ENCODE assay signal across 11 mouse cellular contexts in the genomic region with DNA sequence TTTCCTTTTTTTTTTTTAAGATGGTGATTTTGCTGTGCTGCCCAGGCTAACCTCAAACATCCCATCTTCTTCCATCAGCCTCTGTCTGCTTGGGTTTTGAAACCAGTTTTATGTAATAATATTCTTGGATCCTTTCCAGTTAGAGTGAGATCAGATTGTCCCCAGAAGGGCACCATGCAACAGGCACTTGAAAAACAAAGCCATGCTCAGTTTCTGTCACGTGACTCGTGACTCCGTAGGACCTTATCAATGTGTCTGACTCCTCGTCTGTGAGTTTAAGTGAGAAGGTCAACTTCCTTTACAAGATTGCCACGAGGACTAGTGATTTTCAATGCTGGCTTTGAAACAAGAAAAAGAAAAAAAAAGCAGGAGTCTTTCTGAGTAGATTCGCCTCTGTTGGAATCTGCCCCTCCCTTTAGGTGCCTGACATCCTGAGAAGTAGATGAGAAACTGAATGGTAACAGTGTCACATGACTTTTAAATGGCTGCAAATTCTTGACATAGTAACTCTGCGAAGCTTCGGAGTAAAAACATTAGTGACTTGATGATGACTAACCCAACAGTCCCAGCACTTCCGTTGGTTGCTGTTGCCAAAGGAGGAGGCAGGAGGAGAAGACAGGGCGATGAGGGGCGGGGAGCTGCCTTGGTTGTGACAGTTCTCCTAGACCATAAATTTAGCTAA. TPM values are rescaled to one million over a fixed set of nuclear protein-coding genes. Genes with fewer than 3 reads are reported as not detected.
DNase-seq lines count a peak whose midpoint lies in the region; ATAC-seq and TF ChIP-seq lines count a peak whose summit lies in the region.
"Had no signal": no experiment of that assay in that cellular context is flagged by ENCODE, and none has a peak within 500 bp of the region (broad histone marks: within the 10 kb centered on the region; RNA-seq: fewer than 3 reads in every experiment).

No protein-coding gene starts in this region.

- H3K36me3 ChIP-seq in liver, embryonic 14.5 days (replicated peaks; ENCODE audit: control insufficient read depth, insufficient read depth, low read depth) = no peaks in the 10 kb centered on the region
- H3K36me3 ChIP-seq in stomach, postnatal 0 days (ENCODE audit: control insufficient read depth, insufficient read depth, low read length) = no peaks in the 10 kb centered on the region
- H3K36me3 ChIP-seq: limb, embryonic 10.5 days had no signal

- TF ChIP-seq CTCF in lung, adult 2 months (IDR thresholded peaks at IDR 0.05; ENCODE audit: insufficient read depth, low read length) = no peak
- TF ChIP-seq CTCF in liver, embryonic 14.5 days (IDR thresholded peaks at IDR 0.05; ENCODE audit: low read depth) = no peak
- TF ChIP-seq CTCF in stomach, postnatal 0 days (IDR thresholded peaks at IDR 0.05; ENCODE audit: low read depth) = no peak

- peak overlapping the region; percentile 35 for H3K4me2 ChIP-seq in liver, embryonic 14.5 days (ENCODE audit: low read depth)
- no peak overlapping the region for H3K4me2 ChIP-seq in stomach, postnatal 0 days (replicated peaks; ENCODE audit: low read depth)
- H3K4me2 ChIP-seq: hindbrain, embryonic 14.5 days had no signal

- 44% methylated on average over 11 of the region's 11 CpGs for WGBS in lung, adult 2 months
- 38% methylated on average over 11 of the region's 11 CpGs for WGBS in liver, embryonic 14.5 days (ENCODE audit: insufficient replicate concordance)
- 59% methylated on average over 11 of the region's 11 CpGs for WGBS in stomach, postnatal 0 days

- H3K9me3 ChIP-seq in liver, embryonic 14.5 days (ENCODE audit: control insufficient read depth, low read length) = no peaks in the 10 kb centered on the region
- no peaks in the 10 kb centered on the region for H3K9me3 ChIP-seq in stomach, postnatal 0 days (ENCODE audit: control insufficient read depth, low read length)
- H3K9me3 ChIP-seq: limb, embryonic 10.5 days had no signal

- no peak for TF ChIP-seq POLR2A in lung, adult 2 months (IDR thresholded peaks at IDR 0.05; ENCODE audit: borderline replicate concordance, extremely low read depth, low read depth, low read length)

- TF ChIP-seq EP300 in liver, embryonic 14.5 days (IDR thresholded peaks at IDR 0.05; ENCODE audit: low read depth) = no peak
- no peak for TF ChIP-seq EP300 in stomach, postnatal 0 days (optimal IDR thresholded peaks at IDR 0.05)

- no peaks in the 10 kb centered on the region for H3K27me3 ChIP-seq in liver, embryonic 14.5 days (ENCODE audit: control insufficient read depth, insufficient read depth, low read length)
- no peaks in the 10 kb centered on the region for H3K27me3 ChIP-seq in stomach, postnatal 0 days (ENCODE audit: control insufficient read depth, insufficient read depth, low read length)

- no peak overlapping the region for H3K9ac ChIP-seq in liver, embryonic 14.5 days (replicated peaks)
- no peak overlapping the region for H3K9ac ChIP-seq in stomach, postnatal 0 days (ENCODE audit: low read length)
- H3K9ac ChIP-seq: hindbrain, embryonic 14.5 days had no signal

- ATAC-seq in liver, embryonic 14.5 days (ENCODE audit: insufficient read depth) = no peak
- ATAC-seq in stomach, postnatal 0 days (ENCODE audit: low FRiP score, low TSS enrichment) = peak; percentile 86

- no peak overlapping the region for H3K4me3 ChIP-seq in lung, adult 2 months (replicated peaks; ENCODE audit: extremely low read depth, low read depth, low read length)
- H3K4me3 ChIP-seq in liver, embryonic 14.5 days (ENCODE audit: insufficient read depth in 1 of 2, low read depth in 2 of 2, low read length in 2 of 2) = no peak overlapping the region
- no peak overlapping the region for H3K4me3 ChIP-seq in stomach, postnatal 0 days (ENCODE audit: low read depth, low read length)
- H3K4me3 ChIP-seq: limb, embryonic 10.5 days had no signal

- H3K27ac ChIP-seq in liver, embryonic 14.5 days = no peak overlapping the region
- no peak overlapping the region for H3K27ac ChIP-seq in stomach, postnatal 0 days (replicated peaks)
- H3K27ac ChIP-seq: hindbrain, embryonic 14.5 days; limb, embryonic 10.5 days had no signal

- DNase-seq in adrenal gland, adult 2 months = peak; percentile 53
- no peak for DNase-seq in adrenal gland, adult 18-20 months (ENCODE audit: low spot score in 2 of 2)
- peak; percentile 43 to 71 for DNase-seq in lung, adult 18-20 months
- DNase-seq in lung, adult 2 months = no peak
- DNase-seq in liver, embryonic 14.5 days (ENCODE audit: low read depth in 3 of 3, low spot score in 3 of 3) = no peak
- peak; percentile 50 for DNase-seq in stomach, postnatal 0 days (ENCODE audit: low spot score)
- no peak for DNase-seq in ovary, postnatal 36 days (ENCODE audit: low spot score)
- DNase-seq in layer of hippocampus, postnatal 14 days (ENCODE audit: low spot score in 2 of 2) = no peak
- DNase-seq: right cerebral cortex, adult 18-20 months had no signal

- H3K4me1 ChIP-seq in lung, adult 2 months (ENCODE audit: control insufficient read depth, insufficient read depth, low read length) = no peaks in the 10 kb centered on the region
- H3K4me1 ChIP-seq in liver, embryonic 14.5 days (replicated peaks; ENCODE audit: control insufficient read depth in 2 of 2, insufficient read depth in 2 of 2, low read length in 1 of 2) = peaks cover 2 to 7% of the 10 kb centered on the region in 2 experiments; a peak in 3 of 4 replicates
- H3K4me1 ChIP-seq in stomach, postnatal 0 days (replicated peaks; ENCODE audit: control insufficient read depth, insufficient read depth) = no peaks in the 10 kb centered on the region
- H3K4me1 ChIP-seq: limb, embryonic 10.5 days had no signal

RNA-seq across cellular contexts. Expression of a gene that starts 21.3 kb away (rescaled TPM):
- 10 to 100 TPM; 35.9 to 43.7 TPM for total RNA-seq in adrenal gland, adult 2 months (2021)
- polyA plus RNA-seq in adrenal gland, adult 2 months (2012; rRNA removed) = 11.6 and 18.5 TPM in 2 replicates
- 10 to 100 TPM; 25.5 to 32.4 TPM for total RNA-seq in adrenal gland, adult 18-20 months (2021)
- polyA plus RNA-seq in lung, adult 2 months (2012; rRNA removed) = 9.4 and 12.4 TPM in 2 replicates
- polyA plus RNA-seq in liver, embryonic 14.5 days (2012; rRNA removed) = 3.0 and 4.4 TPM in 2 replicates
- 8.7 and 10.2 TPM in 2 replicates for polyA plus RNA-seq in liver, embryonic 14.5 days (2014; fragmentation: Nextera tagmentation; extraction: Ambion mirVana)
- 28.6 and 29.5 TPM in 2 replicates for polyA plus RNA-seq in stomach, postnatal 0 days (2015; fragmentation: Nextera tagmentation; extraction: Ambion mirVana)
- 10 to 100 TPM; 84.2 to 85.1 TPM for total RNA-seq in layer of hippocampus, postnatal 14 days (2021)

Comparison
In these comparisons a context has a peak if more than half of its experiments do, and no peak if none do; other contexts are left out.
1. DNase-seq: peak in adrenal gland, adult 2 months (single experiment), lung, adult 18-20 months (2 of 2) and stomach, postnatal 0 days (single experiment); none in adrenal gland, adult 18-20 months (0 of 2), lung, adult 2 months (single experiment), liver, embryonic 14.5 days (0 of 3), ovary, postnatal 36 days (single experiment) and layer of hippocampus, postnatal 14 days (0 of 2).